Mouse (Mus musculus): Measurements from ENCODE around the gene Entr1.

Gene Entr1

DNA sequence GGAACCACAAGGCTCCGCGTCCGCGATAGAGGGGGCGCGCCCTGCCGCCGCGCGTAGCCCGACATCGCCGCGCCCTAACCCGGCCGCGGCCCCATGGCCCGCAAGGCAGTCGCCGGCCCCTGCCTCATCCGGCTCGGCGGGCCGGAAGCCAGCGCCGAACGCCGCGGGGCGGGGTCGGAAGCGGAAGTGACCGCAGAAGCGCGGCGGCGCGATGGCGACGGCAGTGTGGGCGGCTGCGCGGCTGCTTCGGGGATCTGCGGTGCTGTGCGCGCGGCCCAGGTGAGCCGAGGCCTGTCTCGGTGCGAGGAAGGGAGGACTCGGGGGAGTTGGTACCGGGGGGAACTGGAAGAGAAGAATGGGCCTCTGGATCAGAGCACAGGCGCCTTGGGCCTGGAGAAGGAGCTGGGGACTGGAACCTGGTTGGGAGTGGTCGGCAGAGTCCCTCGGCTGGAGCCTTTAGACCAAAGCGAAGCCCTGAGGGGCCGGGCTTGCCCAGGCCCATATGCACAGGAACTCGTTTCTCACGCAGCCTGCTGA lies at the start of gene Entr1, which contains the start of gene Pmpca:
Gene Entr1, minus strand, starts transcription at position 163 of the 537 bp plus-strand sequence.
Gene Pmpca, plus strand, starts transcription at position 186 of the 537 bp plus-strand sequence.
- DNase-seq (ENCODE audit: low spot score), result peak; percentile 85

DNA sequence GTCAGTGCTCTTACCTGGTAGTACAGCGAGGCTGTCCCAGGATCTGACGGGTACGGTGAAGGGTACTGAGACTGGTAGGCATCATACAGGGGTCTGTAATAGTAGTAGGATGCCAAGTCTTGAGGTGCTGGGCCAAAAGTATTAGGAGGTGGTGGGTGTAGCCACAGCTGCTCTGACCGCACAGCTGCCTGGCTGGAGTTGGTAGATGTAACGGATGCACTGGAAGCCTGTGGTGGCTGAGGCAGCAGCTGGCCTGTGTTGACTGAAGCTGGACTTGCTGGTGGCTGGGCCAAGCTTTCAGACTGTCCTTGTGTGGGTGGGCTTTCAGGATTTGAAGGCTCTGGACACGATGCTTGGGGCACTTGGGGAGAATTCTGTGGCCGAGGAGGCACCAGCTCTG lies 49.3 kb upstream of the Entr1 start:
- no peak for DNase-seq (ENCODE audit: low spot score)

DNA sequence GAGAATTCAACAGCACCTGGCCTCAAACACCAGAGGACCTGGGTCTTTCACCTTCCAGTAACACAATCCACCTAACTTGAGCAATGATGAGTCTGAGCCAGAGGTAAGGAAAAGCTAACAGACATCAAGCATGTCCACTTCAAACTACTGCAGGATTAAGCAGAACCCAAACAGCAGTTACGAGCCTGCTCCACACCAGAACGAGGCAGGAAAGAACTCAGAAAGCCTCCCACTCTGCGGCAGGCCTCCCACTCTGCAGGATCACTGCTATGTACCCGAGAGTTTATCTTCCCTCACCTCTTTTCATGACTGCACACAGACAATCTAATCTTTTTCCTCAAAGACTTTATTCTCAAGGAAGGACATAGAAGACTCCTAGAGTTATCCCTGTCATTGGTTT lies 48.1 kb upstream of the Entr1 start:
- no peak for DNase-seq (ENCODE audit: low spot score)

DNA sequence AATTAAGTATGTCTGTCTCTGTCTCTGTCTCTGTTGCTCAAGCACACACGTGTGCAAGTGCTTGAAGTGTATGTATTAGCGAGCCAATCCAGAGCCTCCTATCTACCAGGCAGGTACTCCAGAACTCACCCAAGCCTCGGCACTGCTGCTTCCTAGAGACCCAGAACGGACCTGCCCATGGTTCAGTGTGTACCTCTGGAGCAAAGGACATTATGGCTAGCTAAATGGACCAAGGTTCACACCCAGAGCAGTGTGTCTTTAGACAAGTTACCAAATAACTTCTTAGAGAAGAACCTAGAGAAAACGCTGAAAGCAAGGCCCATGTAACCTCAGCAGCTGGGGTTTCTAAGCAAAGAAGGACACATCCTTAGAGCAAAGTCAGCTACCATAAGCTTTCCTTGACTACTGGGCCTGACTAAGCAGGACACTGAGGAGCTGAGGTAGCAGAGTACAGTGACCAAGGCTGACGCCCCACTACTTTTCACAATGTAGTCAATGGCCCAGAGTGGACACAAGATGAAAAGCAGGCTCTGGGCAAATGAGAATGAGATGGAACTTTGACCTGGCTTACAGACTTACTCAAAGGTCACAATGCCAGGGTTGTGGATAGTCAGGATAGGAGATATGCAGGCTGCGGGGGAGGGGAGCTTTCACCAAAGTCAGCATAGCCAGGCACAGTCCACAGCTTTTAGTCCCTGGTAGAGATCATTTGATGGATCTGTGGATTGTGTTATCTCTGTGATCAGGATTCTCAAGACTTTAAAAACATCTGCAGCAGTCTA lies 45.9 kb upstream of the Entr1 start:
- no peak for DNase-seq (ENCODE audit: low spot score)

DNA sequence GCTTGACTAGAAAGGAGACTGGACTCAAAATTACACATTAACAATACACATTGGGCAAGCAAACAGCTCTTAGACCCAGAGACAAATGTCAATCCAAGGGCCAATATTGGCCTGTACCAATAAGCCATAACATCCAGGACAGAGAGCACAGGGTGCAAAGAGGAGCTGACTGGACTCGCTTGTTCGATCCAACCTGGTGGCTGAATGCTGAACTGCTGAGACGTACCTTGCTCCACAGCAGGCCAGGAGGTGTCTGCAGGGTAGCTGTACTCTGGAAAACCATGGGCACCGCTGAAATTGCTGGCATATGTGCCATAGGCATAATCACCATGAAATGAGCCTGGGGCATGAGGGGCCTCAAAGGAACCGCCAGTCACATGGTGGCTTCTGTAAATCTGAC lies 40.7 kb upstream of the Entr1 start:
- no peak for DNase-seq (ENCODE audit: low spot score)

DNA sequence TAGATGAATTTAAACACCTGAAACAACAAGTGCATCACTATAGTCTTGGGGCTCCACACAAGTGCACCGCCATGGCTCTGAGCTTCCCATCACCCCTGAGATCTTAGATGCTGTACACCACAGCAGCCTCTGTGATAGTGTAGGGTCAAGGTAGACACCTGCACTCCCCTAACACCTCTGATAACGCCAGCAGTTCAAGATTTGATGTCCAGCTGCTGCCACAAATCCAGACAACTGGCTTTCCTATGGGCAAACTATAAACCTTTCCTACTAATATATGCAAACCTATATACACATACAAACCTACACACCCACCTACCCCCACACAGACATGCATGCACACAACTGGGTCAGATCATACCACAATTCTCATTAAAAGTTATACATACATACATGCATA lies 35.4 kb upstream of the Entr1 start:
- DNase-seq (ENCODE audit: low spot score), result no peak

DNA sequence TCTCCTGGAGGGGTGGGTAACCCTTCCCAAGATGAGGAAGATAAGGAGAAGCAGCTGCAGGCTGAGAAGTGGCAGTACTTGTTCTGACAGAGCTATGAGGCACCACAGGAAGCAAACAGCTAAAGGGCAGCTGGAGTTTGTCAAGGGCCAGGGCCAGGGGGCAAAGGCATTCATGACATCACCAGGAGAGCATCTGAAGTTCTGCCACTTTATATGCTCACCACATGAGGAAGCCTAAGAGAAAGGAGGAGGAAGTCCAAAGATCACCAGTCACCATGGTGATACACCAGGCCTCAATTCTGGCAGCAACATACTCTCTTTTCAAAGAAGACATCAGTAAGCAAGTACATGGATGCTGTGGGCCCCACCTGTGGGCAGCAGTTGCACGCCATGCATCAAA lies 34.0 kb upstream of the Entr1 start:
- DNase-seq (ENCODE audit: low spot score), result no peak

DNA sequence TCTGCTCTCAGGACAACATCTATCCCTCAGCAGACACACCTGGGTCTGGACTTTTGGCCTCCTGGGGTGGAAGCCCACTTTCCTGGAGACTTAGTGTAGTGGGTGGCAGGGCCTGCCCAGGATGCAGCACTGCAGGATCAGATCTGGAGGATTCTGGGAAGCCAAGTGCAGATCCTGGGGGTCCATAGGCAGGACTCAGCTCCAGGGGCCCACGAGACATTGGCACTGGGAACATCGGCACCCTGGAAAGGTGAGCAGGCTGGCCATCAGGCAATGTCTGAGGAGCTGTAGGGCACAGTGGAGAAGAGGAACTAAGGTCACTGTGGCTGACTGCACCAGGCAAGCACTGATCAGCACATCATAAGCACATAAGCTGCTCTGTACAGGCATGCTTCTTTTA lies 32.9 kb upstream of the Entr1 start:
- no peak for DNase-seq (ENCODE audit: low spot score)

DNA sequence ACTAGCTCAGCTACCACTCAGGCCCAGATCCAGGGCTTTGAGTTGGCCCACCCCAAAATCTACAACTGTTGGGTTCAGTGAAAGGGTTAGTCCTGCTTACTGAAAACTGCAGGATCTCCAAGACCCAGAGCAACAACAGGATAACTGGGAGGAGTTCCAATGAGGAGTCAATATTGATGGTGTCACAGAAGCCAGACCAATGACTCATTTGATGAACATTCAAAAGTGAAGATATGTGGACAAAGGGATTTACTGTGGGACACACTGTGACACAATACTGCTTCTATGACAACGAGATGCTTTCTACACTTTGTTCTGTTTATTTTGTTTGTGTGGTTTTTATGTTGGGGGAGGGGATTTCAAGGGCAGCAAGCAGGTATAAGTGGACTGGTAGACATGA lies 29.0 kb upstream of the Entr1 start:
- DNase-seq (ENCODE audit: low spot score), result no peak

DNA sequence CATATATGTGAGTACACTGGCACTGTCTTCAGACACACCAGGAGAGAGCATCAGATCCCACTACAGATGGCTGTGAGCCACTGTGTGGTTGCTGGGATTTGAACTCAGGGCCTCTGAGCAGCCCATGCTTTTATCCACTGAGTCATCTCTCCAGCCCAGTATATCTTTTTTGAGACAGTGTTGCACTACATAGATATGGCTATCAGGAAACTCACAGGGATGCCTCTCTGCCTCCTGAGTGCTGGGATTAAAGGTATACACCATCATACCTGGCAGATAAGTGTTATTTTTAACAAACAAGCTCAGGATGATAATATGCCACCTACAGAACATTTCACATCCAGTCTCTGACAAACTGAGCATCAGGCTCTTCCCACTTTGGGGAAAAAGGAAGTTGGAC lies 27.9 kb upstream of the Entr1 start:
- no peak for DNase-seq (ENCODE audit: low spot score)

DNA sequence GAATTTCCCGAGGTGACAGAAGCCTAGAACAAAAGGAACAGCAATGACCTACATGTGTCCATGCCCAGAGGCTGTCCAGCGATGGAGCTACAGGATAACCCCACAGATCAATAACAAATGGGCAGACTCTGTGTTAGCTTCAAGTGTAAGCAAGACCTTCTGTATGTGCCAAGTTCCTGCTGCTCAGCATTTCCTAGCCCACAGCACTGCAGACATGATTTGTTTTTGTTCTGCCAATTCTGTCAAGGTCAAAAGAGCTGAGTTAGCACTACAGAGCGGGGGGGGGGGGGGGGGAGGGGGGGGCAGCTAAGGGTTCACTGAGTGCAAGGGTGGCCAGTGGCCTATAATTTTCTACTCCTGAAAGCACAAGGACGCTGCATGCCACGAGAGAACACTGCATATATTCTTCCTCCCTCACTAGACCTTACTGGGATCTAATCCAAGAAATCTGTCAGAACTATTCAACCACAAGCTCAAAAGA lies 21.9 kb upstream of the Entr1 start:
- DNase-seq (ENCODE audit: low spot score), result no peak

DNA sequence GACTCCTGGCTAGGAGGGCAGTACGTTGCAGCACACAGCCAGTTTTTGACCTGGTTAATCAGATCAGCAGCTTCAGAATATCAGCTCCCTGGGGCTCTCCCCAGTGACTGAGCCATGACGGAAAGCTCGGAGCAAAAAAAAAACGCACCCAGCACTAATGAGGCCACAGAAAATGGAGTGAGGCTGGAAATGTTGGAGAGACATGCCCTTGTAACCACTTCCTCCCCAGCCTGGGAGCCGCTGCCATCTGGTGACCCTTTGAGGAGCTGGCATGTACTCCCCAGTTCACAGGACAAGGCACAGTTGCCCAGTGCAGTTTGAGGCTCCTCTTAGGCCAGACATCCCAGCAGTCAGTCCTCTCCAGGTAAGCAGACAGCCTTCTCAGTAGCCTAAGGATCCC lies 21.0 kb upstream of the Entr1 start:
- no peak for DNase-seq (ENCODE audit: low spot score)

DNA sequence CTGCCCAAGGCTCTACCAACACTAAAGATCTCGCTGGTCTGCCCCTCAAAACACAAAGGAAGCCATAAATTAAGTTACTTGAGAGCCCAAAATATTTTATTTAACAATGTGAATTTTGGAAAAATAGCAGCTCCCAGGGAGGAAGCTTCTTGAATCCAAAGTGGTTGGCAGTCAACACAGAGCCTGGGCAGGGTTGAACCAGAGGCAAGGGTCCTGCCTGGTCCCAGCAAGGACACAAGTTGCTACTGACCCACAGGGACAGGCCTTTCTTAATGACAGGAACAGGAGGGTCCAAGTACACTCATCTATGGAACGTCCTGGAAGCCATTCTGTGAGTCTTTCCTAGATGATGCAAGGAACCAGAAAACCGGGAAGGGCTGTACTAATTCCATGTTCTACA lies 20.2 kb upstream of the Entr1 start:
- no peak for DNase-seq (ENCODE audit: low spot score)

DNA sequence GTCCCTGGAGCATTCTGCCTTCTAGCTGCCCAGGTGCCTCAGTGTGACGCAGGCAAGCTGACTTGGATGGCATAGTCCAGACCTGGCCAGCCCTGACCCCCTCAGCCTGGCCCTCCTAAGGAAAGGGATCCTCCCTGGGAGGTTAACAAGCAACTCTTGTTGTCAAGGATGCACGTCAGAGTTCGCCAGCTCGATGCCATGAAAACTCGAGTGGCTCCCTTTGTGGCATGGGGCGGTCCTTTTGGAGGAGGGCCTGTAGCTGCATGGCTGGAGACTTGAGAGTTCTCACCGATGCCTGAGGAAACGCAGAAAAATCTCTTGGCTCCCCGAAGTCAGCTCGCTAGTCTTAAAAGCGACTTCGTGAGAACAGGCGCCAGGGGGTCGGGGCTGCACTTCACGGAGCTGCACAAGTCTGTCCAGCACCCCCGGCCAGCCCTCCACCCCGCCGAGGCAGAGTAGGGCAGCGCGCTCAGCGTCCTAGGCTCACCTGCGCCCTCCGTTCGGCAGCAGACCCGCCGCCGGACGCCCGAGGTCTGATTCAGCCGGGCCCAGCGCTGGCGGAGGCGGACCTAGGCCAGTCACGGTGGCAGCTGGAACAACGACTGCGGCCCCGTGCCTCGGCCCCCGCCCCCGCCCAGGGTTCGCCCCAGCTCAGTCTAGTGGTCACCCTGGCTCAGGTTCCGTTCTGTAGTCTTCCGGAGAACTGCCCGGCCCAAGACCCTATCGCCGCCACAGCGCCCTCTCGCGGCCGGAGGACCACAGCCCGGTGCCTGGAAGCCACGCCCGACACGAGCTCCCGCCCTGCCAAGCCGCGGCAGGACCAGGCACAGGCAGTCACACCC lies 19.6 kb upstream of the Entr1 start, which contains the start of gene Inpp5e:
Gene Inpp5e, minus strand, starts transcription at position 689 of the 842 bp plus-strand sequence.
- peak; percentile 98 for DNase-seq (ENCODE audit: low spot score)

DNA sequence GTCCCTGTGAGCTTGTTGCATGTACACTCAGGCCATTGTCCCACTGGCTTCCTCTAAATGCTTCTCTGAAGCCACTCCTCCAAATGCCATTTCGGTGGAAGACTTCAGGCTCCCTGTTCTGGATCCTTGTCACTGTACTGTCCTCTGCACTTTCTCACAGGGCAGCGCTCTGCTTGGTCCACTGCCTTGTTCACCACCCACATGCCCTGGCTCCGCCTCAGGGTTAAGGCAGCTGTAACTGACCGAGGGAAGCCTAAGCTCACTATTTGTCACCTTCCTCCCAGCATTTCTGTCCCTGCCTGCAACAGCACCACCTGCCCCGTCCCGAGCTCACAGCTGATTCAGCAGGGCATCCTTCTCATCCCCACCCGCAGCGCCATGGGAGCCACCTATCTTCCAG lies 14.2 kb upstream of the Entr1 start:
- DNase-seq (ENCODE audit: low spot score), result no peak

DNA sequence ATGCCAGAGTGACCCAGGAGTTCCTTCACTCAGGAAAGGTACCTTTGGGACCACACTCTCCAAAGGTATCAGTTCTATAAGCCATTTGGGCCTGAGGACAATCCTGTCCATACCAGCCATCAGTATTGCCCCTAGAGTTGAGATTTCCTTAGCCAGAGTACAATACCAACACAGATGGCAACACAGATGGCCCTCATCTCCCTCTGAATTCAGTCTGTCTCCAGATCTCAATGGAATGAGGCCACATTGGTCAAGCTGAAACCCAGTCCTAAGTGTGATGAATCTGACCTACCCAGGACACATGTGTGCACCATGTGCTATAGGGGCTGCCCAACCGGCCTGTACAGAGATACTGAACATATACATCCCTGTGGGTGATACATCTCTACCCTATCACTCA lies 13.1 kb upstream of the Entr1 start:
- DNase-seq (ENCODE audit: low spot score), result no peak

DNA sequence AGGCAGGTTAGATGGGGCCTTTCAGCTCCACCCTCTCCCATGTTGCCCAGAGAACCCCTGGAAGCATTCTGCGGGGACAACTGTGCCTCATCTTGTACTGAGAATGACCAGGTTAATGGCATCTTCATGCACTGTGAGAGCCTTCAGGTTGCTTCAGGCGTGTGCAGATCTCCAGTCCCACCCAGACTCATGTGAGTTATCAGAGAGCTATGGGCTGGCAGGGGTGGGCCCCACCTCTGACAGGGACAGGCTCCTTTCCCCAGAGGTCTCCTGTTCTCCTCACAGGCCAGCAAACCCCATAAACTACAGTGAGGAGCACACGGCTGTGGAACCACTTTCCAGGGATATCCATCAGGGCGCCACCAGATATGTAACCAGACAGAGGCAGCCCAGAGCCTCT lies 11.9 kb upstream of the Entr1 start:
- no peak for DNase-seq (ENCODE audit: low spot score)

DNA sequence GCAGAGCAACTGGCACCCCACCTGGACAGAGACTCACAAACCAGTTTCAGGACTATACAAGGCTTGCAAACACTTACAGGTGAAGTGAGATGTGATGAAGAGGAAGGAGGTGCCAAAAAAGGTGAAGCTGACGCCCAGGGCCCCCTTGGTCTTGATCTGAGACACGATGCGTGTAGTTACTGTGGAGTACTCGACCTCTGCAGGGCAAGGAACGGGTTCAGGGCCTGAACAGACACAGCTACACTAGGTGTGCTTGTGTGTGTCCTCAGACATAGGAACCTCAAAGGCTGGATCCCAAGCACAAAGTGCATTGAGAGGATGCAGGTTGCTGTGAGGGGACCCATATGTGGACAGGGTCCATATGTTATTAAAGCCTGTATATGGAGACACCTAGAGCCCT lies 11.2 kb upstream of the Entr1 start:
- no peak for DNase-seq (ENCODE audit: low spot score)

DNA sequence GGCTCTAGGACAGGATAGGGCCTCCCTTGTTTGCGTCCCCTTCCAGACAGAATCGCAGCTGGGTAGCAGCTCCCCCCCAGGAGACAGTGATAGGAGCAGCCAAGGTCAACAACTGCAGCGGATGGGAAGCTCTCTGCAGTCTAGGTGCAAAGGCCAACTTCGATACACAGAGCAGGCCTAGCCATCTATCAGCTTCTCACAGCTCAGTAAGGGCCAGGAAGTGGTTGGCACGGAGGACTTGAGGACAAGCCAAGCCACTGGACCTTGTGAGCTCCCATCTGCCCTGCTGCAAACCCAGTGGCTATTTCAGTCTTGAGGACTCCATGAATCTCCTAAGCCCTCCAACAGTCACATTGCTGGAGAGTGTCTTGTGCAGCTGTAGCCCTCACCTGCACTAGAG lies 10.5 kb upstream of the Entr1 start:
- no peak for DNase-seq (ENCODE audit: low spot score)

DNA sequence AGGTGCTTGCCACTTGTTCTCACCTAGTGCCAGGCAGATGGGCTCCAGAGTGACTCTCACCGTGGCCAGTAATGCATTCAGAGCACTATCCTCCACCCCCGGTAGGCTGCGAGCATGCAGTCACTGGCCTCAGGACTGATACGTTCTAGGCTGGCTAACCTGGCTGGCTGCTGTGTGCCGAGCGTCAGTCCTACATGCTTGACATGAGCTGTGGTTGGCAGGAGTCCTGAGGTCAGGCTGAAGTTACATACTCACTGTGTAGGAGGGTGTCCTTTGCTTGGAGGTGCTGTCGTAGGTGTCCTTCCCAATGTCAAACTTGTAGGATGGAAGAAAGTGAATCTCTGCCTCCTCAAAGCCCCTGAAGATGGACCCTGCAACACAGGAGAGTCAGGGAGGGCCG lies 9.9 kb upstream of the Entr1 start:
- no peak for DNase-seq (ENCODE audit: low spot score)

DNA sequence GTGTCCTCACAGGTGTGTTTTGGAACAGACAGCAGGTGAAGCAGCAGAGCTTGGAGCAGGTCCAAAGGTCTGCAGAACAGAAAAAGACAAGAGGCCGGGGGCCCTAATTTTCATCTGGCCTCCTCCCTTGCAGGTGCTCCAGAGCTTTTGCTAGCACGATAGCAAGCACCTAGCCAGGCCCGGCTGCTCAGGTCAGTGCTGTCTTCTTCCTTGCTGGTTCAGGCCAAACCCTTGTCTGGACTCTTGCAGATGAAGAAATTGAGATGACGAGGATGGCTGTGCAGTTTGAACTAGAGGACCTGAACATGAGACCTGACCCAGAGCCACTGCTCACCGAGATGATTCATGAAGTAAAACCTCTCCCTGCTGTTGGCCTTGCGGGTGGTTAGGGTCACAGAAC lies 2.5 kb upstream of the Entr1 start:
- no peak for DNase-seq (ENCODE audit: low spot score)

DNA sequence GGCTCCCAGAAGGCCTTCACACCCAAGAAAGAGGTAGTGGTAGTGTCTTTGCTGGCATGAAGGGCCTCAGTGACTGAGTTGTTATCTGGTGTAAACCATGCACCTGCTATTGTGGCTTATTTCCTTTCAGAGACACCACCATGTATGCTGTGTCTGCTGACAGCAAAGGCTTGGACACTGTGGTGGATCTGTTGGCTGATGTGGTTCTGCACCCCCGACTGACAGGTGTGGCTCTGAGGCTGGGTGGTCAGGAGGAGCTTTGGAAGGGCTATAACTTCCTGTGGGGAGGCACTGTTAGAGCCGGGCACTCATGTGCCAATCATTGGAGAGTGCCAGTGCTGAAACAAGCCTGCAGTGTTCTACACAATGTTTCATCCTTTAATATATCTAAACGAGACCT lies 1.8 kb upstream of the Entr1 start:
- no peak for DNase-seq (ENCODE audit: low spot score)

DNA sequence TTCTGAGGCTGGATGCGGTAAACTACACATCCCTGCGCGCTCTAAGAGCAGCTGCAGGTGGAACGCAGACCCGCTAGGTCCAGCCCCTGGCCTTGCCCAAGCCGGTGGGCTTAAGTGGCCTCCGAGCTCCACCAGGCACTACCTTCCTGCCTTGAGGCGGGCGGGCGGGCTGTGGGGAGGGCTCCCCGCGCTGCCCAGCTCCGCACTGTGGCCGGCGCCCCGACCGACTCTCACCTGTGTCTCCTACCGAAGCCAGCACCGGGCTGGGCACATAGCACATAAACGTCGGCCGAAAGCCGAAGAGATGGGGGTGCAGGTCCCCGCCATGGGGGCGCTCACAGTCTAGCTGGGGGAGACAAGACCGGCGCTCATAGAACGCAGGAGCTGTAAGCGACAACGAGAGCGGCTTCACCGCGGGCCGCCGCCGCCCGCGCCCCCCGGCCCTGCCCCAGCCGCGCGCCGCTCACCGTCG lies 398 bp downstream of the Entr1 start:
- DNase-seq (ENCODE audit: low spot score), result no peak
